Mouse (Mus musculus): ENCODE measurements around the gene Stmn3.

The Stmn3 gene

DNA sequence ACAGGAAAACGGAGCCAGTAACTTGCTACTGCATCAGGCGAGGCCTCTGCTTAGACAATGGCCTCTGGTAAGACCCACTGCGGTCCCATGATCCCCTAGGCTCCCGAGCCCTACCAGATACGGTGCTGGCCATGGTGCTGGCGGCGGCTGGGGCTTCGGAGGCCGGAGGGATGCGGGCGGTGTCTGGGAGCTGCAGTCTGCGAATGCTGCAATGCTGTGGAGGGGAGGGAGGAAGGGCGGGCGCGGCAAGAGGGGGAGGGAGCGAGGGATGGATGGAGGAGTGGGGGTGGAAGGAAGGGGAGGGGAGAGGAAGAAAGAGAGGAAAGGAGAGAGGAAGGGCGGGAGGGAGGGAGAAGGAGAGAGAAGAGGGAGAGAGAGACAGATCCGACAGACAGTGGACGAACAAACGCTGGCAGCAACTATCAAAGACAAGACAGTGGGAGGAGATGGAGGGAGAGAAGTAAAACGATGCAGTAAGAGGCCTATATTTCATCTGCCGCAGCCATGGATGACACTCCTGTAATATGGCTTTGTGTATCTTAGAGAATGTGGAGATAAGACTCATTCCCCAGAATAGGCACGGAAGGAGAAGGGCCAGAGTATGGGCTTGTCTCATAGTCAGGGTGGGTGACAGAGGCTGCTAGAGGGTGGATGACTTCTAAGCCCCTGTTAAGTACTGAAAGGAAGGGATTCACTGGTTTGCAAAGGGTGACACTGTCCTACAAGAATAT, at the start of gene Stmn3:
TSS of gene Stmn3 (minus strand) at position 421 of the 731 bp plus-strand sequence.
- DNase-seq: no peak

DNA sequence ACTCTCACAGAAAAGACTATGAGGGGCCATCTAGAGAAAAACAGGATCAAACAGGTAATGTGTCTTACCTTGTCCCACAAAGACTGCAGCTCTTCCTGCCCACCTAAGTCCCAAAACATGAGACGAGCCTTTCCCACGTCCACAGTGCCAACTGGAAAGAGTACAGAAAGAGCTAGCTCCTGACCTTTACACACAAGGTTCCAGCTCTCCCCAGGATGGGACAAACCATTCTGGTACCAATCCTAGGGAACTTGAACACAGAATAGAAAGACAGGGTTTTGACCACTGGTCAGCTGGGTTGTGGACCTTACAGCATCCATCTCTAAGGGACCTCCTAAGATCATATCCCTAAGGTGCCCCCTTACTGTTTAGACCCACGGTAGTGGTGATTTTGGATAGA, 49.6 kb upstream of the Stmn3 start:
- no peak for DNase-seq

GRCm38 (mm10) chr2:181356780-181357179, 42.5 kb upstream of the Stmn3 start:
- DNase-seq: no peak

GRCm38 (mm10) chr2:181342766-181343165, 28.5 kb upstream of the Stmn3 start:
- DNase-seq: no peak

- no peak for DNase-seq
These were observed 26.1 kb upstream of the Stmn3 start for GRCm38 (mm10) chr2:181340426-181340825.

DNA sequence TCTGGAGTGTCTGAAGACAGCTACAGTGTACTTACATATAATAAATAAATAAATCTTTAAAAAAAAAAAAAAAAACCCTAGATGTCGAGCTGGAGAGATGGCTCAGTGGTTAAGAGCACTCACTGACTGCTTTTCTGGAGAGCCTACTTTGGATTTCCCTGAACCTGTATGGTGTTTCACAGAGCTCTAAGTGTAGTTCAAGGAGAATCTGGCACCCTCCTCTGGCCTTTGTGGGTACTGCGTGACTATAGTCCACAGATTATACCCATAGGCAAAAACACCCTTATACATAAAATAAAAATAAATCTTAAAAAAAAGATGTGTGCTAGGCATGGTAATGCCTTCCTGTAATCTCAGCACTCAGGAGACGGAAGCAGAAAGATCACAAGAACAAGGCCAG, 19.7 kb upstream of the Stmn3 start:
- peak; percentile 39 to 82 for DNase-seq

DNA sequence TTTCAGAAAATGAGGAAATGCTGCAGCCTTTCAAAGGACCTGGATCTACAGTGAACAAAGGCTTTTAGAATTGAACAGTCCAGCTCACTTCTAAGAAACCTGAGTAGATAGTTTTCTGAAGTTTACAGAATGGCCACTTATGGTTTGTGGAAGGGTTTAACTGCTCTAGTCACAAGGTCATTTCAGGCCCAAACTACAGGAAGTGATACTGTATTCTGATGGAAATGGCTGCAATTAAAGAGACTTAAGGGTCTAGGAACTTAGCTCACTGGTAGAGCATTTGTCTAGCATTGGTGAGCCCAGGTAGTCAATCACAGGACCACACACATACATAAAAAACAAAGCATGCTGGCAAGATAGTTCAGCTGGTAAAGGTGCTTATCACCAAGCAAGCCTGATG, 18.2 kb upstream of the Stmn3 start:
- DNase-seq: no peak

GRCm38 (mm10) chr2:181326098-181326497, 11.8 kb upstream of the Stmn3 start:
- DNase-seq: no peak

DNA sequence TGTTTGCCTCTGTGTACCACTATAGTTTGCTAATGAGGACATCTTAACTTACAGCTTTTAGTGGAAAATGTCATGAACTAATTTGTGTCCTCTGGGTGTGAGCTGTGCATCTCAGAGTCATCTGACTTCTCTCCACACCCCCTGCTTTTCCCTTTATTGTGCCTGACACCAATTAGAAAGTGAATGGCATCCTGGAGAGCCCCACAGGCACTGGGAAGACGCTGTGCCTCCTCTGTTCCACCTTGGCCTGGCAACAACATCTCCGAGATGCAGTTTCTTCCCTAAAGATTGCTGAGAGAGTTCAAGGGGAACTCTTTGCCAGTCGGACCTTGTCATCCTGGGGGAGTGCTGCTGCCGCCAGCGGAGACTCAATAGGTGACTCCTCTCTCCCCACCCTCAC, 7.8 kb upstream of the Stmn3 start:
- no peak for DNase-seq

GRCm38 (mm10) chr2:181320103-181320499, 5.8 kb upstream of the Stmn3 start:
- DNase-seq: no peak

- peak; percentile 60 to 80 for DNase-seq
These were observed 5.2 kb upstream of the Stmn3 start, which contains the start of gene Rtel1 for GRCm38 (mm10) chr2:181319248-181320102. Gene Rtel1 (plus strand): TSS chr2:181319739.

GRCm38 (mm10) chr2:181313344-181314079, 788 bp downstream of the Stmn3 start:
- no peak for DNase-seq

- DNase-seq: no peak
These were observed 1.3 kb downstream of the Stmn3 start for GRCm38 (mm10) chr2:181313006-181313343.

DNA sequence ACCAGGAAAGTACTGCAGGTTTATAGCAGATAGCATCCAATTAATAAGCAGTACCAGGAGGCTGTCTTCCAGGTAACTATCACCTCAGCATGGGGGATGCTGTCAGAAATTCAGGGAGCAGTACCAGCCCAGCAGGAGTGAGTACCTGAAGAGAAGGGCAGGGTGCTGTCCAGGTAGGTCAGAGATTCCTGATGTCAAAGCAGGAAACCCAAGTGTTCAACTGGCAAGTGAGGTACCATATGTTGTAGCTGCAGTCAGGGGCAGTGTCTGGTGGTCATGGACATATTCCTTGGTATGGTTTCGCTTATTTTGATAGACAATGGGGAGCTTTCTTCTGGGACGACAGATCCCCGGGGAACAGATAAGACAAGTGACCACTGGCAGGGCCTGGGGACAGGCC, 1.9 kb downstream of the Stmn3 start:
- DNase-seq: no peak

- DNase-seq: peak; percentile 26 to 44
These were observed 7.0 kb downstream of the Stmn3 start for GRCm38 (mm10) chr2:181307144-181307804.

- DNase-seq: no peak
These were observed 9.4 kb downstream of the Stmn3 start for GRCm38 (mm10) chr2:181304944-181305343.

- no peak for DNase-seq
These were observed 12.3 kb downstream of the Stmn3 start for GRCm38 (mm10) chr2:181302041-181302440.

- DNase-seq: no peak
These were observed 23.4 kb downstream of the Stmn3 start for GRCm38 (mm10) chr2:181290937-181291336.

GRCm38 (mm10) chr2:181288691-181289090, 25.6 kb downstream of the Stmn3 start:
- DNase-seq: no peak

DNA sequence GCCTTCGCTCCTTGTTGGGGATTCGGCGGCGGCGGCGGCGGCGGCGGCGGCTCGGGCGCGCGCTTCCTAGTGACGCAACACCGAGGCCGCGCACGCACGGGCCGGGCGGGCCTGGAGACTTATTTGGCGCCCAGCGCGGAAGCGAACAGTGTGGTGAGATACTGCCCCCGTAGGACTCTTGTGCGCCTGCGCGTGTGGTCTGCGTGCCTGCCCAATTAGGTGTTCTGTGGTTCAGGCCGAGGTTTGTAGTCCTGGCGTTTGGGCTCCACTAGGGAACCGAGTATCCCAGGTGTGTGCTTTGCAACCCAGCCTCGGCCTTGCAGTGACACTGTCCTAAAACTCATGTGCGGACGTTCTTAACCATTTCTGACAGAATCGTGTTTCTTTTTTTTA, 26.3 kb downstream of the Stmn3 start, which contains the start of gene Gmeb2:
TSS of gene Gmeb2 (minus strand) at position 78 of the 393 bp plus-strand sequence.
- peak; percentile 86 to 90 for DNase-seq

DNA sequence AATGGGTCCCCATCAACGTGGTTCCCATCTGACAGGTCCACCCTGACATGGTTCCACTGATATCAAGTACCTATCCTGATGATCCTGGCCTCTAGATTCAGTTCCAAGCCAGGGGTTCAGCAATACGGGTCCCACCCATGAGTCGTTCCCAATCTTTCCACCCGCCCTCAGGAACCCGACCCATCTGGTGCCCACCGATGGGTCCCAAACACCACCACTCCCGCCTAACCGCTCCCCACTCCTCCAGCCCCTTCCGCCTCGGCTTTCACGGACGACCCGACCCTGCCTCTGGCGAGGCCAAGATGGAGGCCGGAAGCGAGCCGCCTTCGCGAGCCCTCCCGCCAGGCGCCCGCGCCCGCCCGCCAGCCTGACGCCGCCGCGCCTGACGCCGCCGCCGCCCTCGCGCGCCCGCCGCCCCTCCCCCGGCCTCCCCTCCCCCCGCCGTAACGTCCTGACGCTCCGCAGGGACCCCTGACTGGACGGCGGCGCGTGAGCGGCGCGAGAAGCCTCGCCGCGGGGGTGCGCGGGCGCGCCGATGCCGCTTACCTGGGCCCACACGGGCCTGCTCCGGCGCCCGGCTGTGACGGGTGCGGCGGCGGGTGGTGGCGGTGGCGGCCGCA, 26.9 kb downstream of the Stmn3 start:
- DNase-seq: peak; percentile 76 to 77

DNA sequence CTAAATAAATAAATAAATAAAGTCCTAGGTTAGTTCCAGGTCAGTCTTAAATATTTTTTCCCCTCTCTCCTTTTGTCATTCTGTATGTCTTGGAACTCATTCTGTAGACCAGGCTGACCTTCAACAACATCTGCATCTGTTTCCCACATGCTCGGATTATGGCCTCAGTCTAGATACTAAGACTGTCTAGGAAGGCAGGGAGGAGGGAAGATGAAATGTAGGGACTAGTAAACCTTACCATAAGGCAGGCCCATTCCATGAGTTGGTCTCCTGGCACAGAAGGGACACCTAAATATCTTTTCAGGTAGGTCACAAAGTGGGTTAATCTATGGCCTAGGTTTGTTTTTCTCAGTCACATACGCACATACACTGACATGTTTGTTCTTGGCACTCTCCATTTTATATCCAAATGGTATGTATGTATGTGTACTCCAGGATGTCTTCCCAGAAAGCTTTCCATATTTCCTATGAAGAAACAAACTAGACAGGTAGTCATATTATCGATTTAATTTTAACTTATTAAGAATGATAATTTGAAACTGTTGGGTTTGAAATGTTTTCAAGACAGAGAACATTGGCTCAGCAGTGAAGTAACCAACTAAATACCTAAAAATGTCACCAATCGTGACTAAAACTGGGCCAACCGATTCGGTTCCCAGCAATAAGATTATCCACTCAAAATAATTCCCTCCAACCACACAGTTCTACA, 27.5 kb downstream of the Stmn3 start:
- no peak for DNase-seq
